Mouse (Mus musculus) spleen, postnatal 36 days (tissue): Measurements from ENCODE around the gene Prm3.
A peak's percentile ranks its signal among the peaks of the same experiment; 100 is the strongest.

Experiments used
- DNase-seq, 2 experiments: peaks; one replicate each; pipeline ENCODE4 v3.0.0; 2022; ENCODE audit warnings: low spot score in 2 of 2, mixed read lengths in 1 of 2

Prm3 gene

DNA sequence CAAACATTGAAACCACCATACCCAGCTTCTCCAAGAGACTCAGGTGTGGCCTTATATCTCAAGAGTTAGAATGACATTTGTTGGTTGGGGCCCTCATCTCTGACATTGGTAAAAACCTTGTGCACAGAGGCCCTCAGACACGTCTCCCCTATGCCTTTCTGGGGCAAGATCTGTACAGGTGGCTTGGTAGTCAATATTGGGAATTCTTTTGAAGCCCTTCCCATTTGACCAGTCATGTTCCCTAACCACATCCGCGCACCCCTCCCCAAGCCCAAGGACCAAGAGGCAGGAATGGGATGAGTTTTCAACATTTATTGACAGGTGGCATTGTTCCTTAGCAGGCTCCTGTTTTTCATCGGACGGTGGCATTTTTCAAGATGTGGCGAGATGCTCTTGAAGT, 5.3 kb upstream of the Prm3 start, which contains the start of gene Prm2:
Prm2 (minus strand) TSS at position 101 of the 400 bp plus-strand sequence.
- DNase-seq = no peak

DNA sequence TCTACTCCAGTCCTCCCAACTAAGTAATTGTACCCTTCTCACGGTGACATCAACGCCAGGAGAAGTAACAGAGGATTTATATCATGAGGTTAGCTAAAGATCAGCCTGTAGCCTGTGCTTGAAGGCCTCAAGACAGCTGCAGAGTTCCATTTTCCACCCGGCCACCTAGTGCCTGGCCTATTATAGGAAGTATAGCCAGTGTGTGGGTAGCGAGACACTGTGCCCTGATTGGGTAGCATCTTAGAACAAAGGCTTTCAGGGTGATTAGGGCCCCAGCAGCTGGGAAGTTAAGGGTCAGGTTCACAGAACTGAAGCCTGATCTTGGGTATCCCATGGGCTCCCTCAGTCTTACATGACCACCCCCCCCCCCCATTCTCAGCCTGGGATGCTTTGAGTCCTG, 1.8 kb downstream of the Prm3 start:
- no peak for DNase-seq

DNA sequence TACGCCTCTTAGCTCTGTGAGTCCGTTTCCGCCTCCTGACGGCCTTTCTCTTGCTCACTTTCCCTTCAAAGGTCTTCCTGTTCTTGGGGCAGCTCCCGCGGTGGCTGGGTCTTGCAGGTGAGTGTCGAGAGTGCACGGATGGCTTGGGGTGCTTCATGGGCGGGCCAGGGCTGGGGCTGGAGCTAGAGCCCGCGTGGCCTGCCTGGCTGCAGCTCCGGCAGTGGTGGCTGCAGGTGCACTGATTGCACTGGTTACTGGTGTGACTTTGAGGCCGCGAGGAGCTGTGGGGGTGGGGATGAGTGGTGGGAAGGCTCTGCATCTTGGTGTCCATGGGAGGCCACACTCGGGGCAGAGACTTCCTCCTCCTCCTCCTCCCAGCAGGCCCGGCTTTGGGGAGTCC, 2.4 kb downstream of the Prm3 start, which contains the start of gene Tnp2:
Tnp2 (minus strand) TSS at position 390 of the 400 bp plus-strand sequence.
- peak; percentile 29 to 40 for DNase-seq

DNA sequence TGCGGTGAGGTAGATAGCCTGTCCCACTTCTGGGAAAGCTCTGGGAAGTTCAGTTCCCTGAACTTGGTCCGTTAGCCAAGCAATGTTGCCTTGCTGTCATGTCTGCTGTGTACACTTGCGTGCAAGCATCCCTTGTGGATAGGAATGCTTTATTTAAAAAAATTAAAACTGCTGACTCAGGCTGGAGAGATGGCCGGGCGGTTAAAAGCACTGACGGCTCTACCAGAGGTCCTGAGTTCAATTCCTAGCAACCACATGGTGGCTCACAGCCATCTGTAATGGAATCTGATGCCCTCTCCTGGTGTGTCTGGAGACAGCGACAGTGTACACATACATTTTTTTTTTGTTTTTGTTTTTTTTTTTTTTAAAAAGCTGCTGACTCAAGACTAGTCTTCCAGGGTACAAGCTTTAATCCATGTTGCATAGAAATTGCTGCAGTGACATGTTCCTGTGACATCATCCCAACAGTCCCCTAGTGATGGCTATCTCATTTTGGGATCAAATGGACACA, 3.1 kb downstream of the Prm3 start:
- DNase-seq = no peak

DNA sequence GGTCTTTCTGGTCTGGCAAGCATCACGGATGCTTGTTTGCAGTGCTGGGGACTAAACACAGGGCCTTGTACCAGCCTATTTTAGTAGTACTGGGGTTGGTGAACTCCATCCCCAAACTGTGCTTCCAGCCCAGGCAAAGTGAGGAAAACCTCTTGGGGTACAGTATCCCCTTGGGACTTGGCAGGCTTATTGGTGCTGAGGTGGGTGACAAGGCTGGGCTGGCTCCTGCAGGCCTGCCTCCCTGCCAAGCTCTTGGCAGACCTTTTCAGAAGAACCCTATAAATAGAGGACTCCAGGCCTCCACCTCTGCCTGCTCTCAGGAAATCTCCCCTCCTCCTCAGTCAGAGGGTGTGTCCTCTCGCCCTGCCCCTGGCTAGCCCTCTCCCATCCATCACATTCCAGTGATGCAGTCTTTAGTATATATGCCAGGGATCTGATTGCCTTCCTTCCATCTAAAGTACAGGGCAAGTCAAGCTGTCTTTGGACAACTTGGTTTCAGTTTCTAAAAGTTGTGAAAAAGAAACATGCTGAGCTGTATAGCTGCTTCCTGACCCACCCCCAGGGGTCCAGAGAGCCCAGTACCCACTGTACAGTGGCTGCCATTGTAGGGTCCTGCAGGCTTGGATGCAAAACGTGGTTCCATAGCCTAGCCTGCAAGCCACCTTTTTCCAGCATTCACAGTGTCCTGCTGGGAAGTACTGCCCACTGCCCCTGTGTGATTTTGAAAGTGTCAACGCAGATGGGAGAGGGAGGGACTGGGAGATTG, 3.7 kb downstream of the Prm3 start:
- no peak for DNase-seq

DNA sequence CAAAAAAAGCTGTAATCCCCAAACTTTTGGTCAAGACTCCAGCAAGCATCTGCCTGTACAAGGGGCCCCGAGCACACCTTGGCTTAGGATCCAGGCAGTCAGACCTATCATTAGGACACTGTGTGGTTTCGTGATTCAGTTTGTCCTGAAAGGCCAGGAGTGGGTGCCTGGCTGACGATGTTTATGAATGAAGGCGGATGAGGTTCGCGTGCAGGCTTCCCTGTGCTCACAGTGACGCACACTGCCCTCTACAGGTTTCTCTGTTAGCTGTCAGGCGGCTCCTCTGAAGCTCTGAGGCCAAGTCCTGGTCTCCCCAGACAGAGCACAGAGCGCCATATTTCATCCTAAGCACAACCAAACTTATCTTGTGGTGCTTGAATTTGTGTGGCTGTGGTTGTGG, 4.4 kb downstream of the Prm3 start:
- DNase-seq = peak; percentile 83 to 87

DNA sequence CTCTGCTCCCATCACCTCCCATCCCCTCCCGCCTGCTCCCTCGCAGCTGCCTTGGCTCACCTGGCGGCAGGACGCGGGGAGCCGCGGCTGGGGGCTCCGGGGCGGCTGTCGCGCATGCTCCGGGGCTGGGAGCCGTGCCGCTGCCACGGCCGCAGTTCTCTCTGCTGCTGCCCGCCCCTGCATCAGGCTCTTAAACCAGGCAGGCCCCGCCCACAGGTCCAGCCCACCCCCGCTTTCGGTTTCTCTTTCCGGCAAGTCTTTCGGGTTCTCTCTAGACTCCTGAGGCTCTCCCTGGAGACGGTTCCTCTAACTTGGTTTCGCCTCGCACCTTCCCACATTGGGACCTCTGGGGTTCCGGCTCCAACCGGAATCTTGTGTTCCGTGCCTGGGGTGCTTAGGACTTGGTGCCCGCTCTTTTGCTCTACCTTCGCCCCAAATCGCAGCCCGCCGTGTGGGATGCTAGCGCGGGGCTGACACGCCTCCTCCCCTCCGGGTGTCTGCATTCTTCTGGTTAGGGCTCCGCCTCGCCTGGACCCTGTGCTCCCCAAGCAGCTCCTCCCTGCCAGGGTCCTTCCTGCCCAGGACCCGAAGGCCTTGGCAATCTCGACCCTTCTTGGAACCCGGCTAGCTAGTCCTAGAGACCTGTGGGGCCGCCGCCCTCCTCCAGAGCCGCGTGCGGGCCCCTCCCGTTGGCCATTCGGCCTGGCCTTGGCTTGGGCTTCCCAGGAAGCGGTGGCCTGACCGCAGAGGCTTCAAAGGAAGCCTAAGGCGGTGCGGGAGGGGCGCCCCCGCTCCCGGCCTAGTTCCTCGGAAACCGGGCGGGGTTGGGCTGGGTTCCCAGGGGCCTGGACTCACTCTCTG, 5.1 kb downstream of the Prm3 start, which contains the start of gene Socs1:
Socs1 (minus strand) TSS at position 166 of the 861 bp plus-strand sequence.
- DNase-seq = peak; percentile 87 to 90

DNA sequence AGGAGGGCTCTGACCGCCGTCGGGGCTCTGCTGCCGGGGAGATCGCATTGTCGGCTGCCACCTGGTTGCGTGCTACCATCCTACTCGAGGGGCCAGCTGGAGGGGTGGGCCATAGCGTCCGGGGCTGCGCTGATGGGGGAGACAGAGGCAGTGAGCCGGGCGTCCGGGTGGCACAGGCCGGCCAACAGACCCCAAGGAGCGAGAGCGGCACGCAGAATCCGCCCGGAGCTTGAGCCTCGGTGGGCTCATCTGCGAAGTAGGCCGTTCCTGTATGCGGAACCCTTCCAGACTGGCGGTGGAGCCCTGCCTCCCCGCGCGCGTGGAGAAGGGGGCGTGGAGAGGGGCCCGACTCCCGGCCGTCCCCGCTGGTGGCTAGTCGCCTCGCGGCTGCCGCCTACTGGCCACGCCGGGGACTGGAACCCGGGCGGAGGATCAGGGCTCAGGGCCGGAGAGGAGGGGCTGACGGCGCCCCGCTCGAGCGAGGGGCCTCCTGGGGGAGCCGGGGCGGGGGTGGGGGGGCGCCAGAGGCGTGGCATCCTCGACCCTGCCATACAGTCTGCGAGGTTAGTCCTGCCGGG, 5.8 kb downstream of the Prm3 start:
- DNase-seq = peak; percentile 86 to 87

DNA sequence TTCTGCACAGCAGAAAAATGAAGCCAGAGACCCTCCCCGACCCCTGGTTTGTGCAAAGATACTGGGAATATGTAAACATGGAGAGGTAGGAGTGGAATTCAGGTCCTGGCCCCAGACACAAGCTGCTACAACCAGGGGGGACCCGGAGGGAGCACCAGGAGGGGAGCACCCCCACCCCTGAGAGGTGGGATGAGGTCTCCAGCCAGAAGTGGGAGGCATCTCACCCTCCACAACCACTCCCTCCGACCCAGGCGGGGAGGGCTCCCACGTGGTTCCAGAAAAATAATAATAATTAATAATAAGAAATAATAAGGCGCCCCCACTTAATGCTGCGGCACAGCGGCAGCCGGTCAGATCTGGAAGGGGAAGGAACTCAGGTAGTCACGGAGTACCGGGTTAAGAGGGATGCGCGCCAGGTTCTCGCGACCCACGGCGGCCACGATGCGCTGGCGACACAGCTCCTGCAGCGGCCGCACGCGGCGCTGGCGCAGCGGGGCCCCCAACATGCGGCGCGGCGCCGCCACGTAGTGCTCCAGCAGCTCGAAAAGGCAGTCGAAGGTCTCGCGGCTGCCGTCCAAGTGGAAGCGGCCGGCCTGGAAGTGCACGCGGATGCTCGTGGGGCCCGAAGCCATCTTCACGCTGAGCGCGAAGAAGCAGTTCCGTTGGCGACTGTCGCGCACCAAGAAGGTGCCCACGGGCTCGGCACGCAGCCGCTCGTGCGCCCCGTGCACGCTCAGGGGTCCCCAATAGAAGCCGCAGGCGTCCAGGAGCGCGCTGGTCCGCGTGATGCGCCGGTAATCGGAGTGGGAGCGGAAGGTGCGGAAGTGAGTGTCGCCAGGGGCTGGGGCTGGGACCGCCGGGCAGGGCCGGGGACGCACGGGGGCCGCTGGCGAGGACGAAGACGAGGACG, 6.6 kb downstream of the Prm3 start:
- DNase-seq = peak; percentile 7 to 31

DNA sequence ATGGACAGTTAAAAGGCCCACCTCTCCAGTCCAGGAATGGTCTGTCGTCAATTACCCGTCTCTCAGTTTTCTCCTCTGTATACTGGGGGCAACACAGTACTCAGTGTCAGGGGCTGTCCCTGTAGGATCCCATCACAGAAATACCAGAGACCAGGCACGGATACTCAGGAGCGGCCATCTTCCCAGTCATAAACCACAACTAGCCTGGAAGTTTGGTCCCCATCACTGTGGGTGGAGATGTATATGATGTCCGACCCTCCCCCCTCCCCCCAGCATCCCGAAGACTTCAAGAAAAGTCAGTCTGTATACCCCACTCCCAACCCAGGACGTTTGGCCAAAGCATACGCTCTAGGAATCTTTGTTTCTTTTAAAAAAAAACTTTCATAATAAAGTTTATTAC, 7.3 kb downstream of the Prm3 start:
- no peak for DNase-seq

DNA sequence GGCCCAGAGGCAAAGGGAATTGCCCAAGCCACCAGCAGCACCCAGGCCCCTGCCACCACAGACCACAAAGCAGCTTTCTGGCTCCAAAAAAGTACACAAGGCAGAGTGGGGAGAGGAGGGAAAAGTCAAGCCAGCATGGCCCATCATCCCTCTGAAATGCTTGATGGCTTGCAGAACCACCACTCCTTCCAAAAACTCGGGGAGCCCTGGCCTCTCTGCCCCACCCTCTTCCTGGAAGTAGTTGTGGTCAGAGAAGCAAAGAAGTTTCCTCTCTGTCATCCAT, 7.6 kb downstream of the Prm3 start:
- no peak for DNase-seq

DNA sequence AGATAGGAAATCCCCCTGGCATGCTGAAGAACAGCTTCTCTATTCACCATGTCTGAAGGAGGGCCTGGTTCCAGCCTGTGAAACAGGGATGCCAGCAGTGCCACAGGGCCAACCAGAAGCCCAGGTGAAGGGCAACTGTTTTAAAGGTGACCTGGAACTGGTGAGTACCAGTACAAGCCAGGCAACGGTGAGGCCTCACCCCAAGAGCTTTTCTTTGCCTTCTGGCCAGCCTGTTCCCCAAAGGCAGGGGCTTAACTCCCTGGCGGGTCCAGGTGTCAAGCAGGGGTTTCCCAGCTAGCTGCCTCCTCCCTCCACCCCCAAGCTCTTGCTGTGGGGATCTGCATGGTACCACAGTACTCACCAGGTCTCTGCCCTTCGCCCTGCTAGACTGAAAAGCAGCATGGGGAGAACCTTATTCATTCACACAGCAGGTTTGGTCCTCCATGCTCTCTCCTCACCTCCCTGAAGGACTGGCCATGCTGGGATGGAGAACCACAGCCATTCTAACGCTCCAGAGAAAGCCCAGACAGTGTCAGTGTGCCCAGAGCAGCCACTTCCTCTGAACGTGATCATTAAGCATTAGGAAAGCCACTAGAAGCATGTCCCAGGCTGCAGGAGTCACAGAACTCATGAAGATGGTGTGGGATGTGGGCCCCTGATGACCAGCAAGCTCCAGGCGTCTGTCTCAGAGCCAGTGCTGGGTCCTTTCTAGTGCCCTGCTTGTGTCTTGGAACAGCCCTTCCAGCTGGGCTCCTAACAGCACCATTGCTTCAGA, 8.2 kb downstream of the Prm3 start:
- DNase-seq = no peak

DNA sequence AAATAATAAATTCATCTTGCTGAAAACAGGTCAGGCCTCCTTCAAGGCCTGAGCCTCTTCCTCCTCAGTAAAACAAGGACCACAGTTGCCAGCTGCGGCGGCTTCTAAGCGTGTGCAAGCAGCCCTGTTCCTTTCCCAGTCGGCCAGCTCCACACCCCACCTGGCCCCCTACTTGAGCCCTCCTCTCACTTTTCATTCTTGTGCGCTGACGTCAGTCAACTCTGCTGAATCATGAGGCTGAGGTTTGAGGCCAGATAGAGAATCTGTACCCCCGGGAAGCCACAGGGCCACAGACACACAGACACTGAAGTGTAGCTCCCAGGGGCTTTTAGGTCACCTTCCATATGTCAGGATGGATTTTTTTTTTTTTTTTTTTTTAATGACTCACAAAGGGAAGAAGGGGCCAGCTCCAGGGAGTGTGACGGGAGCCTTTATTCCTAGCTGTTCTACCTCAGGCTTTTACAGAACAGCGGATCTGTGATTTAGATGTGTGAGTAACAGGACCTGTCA, 8.8 kb downstream of the Prm3 start:
- DNase-seq = no peak

DNA sequence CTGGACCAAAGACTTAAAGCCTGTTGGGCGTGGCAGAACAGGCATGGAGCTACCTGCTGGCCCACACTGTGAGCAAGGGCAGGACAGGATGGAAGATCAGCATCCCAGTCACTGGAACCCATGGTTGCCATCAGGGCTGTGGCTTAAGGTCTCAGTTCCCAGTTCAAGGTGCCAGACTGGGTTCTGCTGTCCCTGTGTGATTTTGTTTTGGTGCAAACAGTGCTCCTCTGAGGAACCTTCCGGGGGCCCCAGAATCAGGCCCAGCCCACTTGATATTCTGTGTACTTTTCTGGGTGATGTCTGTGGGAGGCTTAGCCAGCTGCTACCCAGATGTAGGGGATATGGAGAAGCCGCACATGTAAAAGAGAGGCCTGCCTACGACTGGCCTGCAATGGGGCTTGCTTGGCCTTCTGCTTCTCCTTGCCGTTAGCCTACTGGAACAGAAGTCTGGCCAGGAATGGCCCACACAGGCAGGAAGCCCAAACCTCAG, 10.0 kb downstream of the Prm3 start:
- DNase-seq = no peak

DNA sequence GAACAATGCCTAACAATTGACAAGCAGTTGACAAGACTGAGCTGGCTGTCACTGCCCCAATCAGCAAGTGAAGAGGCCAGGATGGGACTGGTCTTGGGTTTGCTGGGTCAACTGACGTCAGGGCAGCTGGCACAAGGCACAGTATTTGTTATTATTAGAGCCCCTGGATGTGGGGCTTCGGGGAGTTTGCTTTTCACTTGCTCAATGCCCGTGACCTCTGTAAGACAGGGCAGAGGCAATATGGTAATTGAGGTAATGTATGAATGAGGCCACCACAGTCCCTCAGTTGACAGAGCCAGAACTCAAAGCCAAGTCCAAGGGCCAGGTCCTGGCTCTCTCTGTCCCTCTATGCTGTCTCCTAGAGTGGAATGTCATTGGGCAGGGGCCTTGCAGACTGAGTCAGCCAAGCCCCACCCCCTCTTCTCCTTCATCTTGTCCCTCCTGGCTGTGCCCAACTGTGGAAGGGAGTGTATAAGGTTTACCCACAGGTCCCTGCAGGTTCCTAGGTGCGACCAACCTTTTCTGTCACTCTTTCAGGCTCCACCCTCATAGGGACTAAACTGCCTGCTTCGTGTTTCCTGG, 13.0 kb downstream of the Prm3 start:
- DNase-seq = no peak

DNA sequence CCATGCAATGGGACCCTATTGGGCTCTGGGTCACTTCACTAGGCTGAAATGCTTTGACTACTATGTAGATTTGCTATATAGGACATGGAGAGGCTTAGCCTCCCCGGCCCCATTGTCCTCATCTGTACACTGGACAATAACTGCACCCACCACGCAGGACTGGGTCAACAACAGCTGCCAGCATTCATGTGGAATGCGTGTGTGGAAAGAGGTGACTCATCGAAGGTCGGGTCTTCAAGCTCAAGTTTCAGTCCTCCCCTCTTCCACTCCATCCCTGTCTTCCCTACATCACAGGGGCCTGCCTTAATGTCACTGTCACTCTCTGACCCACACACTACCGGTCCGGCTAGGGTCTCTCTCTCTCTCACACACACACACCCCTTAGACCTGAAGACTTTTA, 14.4 kb downstream of the Prm3 start:
- no peak for DNase-seq

DNA sequence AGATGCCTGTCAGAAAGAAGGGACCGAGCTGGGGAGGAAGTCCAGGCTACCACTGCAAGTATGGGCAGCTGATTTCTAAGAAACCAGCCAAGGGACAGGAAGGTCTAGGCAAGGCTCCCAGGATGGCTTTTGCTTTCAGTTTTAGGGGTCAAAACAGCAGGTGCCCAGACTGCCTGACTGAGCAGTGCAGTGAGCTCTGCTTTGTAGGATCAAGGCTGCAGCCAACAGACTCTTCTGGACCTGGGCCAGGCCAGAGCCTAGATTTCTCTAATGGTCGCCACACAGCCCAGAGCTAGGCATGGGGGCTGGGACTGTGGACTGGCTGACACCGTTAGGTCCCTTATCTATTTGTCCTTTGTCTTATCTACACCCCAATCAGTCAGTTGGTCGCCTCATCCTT, 16.0 kb downstream of the Prm3 start:
- DNase-seq = peak; percentile 10 to 25

DNA sequence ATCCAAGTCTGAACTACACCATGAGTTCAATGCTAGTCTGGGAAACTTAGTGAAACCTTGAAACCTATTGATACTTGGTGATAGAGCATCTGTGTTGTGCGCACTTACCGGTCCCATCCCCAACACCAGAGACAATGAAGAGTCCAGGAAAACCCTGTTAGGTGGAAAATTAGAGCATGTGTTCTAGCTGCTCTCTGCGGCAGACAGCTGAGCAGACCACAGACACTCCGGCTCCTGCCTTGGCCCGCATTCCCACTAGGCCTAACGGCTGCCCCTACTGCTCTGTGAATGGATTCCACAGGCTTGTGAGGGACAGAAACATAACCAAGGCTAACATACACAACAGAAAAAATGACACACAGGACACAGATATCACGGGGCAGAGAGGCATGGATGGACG, 17.2 kb downstream of the Prm3 start:
- no peak for DNase-seq

DNA sequence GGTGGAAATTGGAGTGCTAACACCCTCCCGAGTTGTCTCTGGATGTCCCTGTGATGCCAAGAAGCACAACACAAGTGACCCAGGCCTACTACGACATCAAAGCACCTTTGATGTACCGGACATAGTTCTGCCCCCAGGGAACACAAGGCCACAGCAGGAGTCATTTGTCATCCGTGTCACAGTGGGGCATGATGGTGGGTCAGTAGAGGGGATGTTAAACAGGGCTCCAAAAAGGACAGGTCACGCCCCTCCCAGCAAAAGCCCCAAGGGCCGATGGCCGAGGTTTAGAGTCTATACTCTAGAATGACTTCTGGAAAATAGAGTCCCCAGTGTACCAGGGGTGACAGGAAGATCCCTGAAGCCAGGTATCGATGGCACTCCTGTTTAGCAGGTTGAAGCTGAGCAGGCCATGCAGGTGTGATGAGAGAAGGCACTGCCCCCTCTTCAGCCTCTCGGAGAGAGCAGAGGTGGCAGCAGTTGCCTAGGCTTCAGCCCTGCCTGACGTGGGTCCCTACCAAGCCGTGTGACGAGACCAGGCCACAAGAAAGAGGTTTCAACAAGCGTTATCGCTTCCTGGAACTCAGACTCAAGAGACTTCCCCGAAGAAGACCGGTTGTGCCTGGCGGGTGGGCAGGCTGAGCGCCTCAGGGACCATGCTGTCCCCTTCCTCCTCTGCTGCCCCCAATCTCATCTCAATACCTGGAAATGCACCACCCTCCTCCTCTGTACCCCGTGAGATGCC, 18.8 kb downstream of the Prm3 start:
- peak; percentile 68 to 71 for DNase-seq
